Mouse (Mus musculus) left cerebral cortex, adult 6 months (tissue): Measurements from ENCODE around the gene Atf5. TPM values are rescaled to one million over a fixed set of nuclear protein-coding genes. Genes with fewer than 3 reads are reported as not detected.

Experiments used
- long read RNA-seq, 2 experiments: library from polyadenylated mRNA; unstranded; transcript quantifications; one replicate each; pipeline ENCODE4 v2.0.0; 2019 to 2020
- polyA plus RNA-seq: library from polyadenylated mRNA; unstranded; fragments of <200 nt; fragmentation: Nextera tagmentation; gene quantifications from 2 replicates; pipeline ENCODE4 v1.2.3, GENCODE M21; 2021

Gene Atf5
- 0.93 and 2.1 TPM in 2 replicates for polyA plus RNA-seq
- long read RNA-seq, experiment 1, partial matches to known transcripts = 0 of 5 reads
- long read RNA-seq, experiment 1, other reads (novel, unspliced or antisense) = 1 of 5 reads
- long read RNA-seq, experiment 2, partial matches to known transcripts = 1 of 1 reads
- long read RNA-seq, experiment 2, other reads (novel, unspliced or antisense) = 0 of 1 reads

DNA sequence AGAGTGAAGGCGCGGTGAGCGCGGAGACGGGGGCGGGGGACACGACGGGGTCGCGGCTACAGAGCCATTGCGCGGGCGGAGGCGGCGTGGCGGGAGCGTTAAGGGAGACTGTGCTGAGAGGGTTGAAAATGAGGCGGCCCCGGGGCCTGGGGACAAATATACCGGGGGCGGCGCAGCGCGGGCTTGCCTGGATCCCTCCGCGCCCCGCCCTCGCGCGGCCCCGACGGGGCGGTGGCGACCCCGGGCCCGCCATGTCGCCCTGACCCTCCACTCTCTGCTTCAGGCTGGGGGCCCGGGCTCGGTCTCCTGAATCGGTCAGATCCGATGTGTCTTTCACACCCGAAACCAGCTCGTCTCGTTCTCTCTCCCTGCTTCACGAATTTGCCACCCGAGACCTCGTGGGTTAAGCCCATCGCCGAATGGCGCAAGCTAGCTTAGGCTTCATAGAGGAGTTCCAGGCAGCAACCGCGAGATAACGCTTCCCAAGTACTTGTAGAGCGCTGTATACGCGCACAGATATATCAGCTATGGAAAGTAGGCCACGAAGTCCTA lies at the start of gene Atf5:
TSS of gene Atf5 (minus strand) at position 189 of the 552 bp plus-strand sequence.

DNA sequence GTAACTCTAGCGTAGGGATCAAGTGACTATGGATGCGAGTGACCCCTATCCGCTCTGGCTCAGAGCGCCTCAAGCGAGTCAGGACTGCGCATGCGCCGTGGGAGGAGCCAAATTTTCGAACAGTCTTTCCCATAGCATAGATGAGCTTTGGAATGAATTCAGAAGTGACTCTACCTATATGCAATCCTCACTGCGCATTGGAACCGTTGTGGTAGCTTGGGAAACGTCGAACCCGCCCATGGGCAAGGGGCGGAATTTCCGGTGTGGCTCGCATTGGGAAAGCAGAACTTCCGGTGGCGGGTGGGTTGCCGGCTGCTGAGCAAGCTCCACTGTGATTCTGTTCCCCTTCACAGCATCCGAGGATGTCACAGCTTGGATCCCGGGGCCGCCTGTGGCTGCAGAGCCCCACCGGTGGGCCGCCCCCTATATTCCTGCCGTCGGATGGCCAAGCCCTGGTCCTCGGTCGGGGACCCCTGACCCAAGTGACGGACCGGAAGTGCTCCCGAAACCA lies 40.6 kb upstream of the Atf5 start, which contains the start of gene Pnkp:
TSS of gene Pnkp (plus strand) at position 98 of the 511 bp plus-strand sequence.

DNA sequence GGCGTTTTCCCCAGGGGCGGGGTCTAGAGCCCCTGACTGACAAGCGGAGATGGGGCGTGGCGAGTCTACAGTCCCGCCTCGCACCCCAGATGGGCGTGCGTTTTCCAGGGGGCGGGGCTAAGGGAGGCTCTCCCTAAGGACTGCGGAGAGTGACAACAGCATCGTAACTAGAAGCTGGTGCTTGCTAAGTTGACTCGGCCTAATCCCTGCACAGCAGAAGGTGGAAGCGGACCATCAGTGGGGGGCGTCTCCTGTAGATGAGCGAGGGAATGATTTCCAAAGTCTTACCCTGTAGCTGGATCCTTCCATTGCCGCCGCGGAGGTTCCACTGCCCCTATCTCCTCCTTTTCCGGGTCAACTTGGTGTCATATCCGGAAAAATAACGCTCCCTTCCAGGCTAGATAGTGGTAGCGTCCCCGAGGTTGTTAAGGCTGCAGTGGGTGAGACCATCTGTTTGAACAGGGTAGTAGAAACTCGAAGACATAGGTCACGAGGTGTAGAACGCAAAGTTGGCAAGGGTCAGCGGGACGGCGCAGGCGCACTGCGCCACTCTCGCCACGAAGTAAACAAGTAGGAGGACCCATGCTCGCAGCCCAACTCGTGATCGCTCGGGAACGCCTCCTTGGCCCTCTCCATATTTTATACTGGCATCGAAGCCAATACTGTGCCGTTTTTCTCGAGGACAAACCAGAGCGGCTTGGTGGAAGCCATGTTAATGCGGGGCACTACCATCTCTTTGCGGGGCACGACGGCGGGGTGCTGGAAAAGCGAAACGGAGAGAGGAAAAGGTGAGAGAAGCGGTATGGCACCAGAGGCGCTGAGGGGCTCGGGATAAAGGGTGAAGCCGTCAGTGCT lies 32.3 kb upstream of the Atf5 start, which contains the start of the genes Akt1s1 and Tbc1d17:
TSS of gene Akt1s1 (plus strand) at position 431 of the 855 bp plus-strand sequence.
TSS of gene Tbc1d17 (minus strand) at position 519 of the 855 bp plus-strand sequence.

GRCm38 (mm10) chr7:44815721-44816469 lies 563 bp downstream of the Atf5 start, which contains the start of the genes Nup62 and Il4i1:
Nup62 (plus strand) TSS chr7:44816088.
Il4i1 (plus strand) TSS chr7:44816387.

Other genes starting within 250 kb of the Atf5 start
- 0.23 and 0.34 TPM in 2 replicates for gene Napsa, start 244.3 kb downstream of the Atf5 start, polyA plus RNA-seq
- gene Kcnc3, start 226.0 kb downstream of the Atf5 start, polyA plus RNA-seq = 2.6 and 34.9 TPM in 2 replicates
- gene Myh14, start 145.8 kb downstream of the Atf5 start, polyA plus RNA-seq = 20.8 and 23.6 TPM in 2 replicates
- gene Izumo2, start 107.9 kb downstream of the Atf5 start, polyA plus RNA-seq = not detected in 2 replicates
- gene Vrk3, start 68.2 kb downstream of the Atf5 start, polyA plus RNA-seq = 29.4 and 33.2 TPM in 2 replicates
- gene Zfp473, start 65.6 kb downstream of the Atf5 start, polyA plus RNA-seq = 0.18 and 0.42 TPM in 2 replicates
- 9.7 and 11.8 TPM in 2 replicates for gene Nup62, start 570 bp downstream of the Atf5 start, polyA plus RNA-seq
- 0.51 and 1.0 TPM in 2 replicates for gene Il4i1, start 271 bp downstream of the Atf5 start, polyA plus RNA-seq
- 31.0 and 50.0 TPM in 2 replicates for gene Akt1s1, start 32.3 kb upstream of the Atf5 start, polyA plus RNA-seq
- 48.7 and 69.5 TPM in 2 replicates for gene Tbc1d17, start 32.4 kb upstream of the Atf5 start, polyA plus RNA-seq
- gene Pnkp, start 40.5 kb upstream of the Atf5 start, polyA plus RNA-seq = 25.1 and 38.7 TPM in 2 replicates
- 120 and 523 TPM in 2 replicates for gene Ptov1, start 53.1 kb upstream of the Atf5 start, polyA plus RNA-seq
- gene Med25, start 76.1 kb upstream of the Atf5 start, polyA plus RNA-seq = 114 and 117 TPM in 2 replicates
- gene Fuz, start 79.4 kb upstream of the Atf5 start, polyA plus RNA-seq = 11.3 and 12.2 TPM in 2 replicates
- 27.8 and 116 TPM in 2 replicates for gene Ap2a1, start 112.8 kb upstream of the Atf5 start, polyA plus RNA-seq
- 0.91 and 0.97 TPM in 2 replicates for gene Tsks, start 126.5 kb upstream of the Atf5 start, polyA plus RNA-seq
- gene Cpt1c, start 158.2 kb upstream of the Atf5 start, polyA plus RNA-seq = 48.7 and 54.3 TPM in 2 replicates
- gene Prmt1, start 169.9 kb upstream of the Atf5 start, polyA plus RNA-seq = 9.6 and 17.5 TPM in 2 replicates
- 11.6 and 14.6 TPM in 2 replicates for gene Irf3, start 181.0 kb upstream of the Atf5 start, polyA plus RNA-seq
- gene Bcl2l12, start 182.1 kb upstream of the Atf5 start, polyA plus RNA-seq = 2.0 and 2.6 TPM in 2 replicates
- 61.4 and 61.9 TPM in 2 replicates for gene Scaf1, start 199.7 kb upstream of the Atf5 start, polyA plus RNA-seq
- gene Rras, start 201.3 kb upstream of the Atf5 start, polyA plus RNA-seq = 5.0 and 5.8 TPM in 2 replicates
- 3.6 and 6.1 TPM in 2 replicates for gene Prr12, start 236.2 kb upstream of the Atf5 start, polyA plus RNA-seq
- 36.5 and 47.8 TPM in 2 replicates for gene Nosip, start 245.8 kb upstream of the Atf5 start, polyA plus RNA-seq
- 11.7 and 12.1 TPM in 2 replicates for gene Prrg2, start 246.0 kb upstream of the Atf5 start, polyA plus RNA-seq